Mouse (Mus musculus): ENCODE results near the gene Tmem274. TPM values are rescaled to one million over a fixed set of nuclear protein-coding genes. Genes with fewer than 3 reads are reported as not detected.

Tmem274 gene
- polyA plus RNA-seq, 1 experiment, result not detected

GRCm38 (mm10) chr4:149521258-149521657, 44.1 kb downstream of the Tmem274 start:
- DNase-seq (ENCODE audit: extremely low spot score in 1 of 2, low spot score in 1 of 2), result no peak

- DNase-seq (ENCODE audit: extremely low spot score in 1 of 2, low spot score in 1 of 2), result no peak
Observed at GRCm38 (mm10) chr4:149523961-149524360, 46.8 kb downstream of the Tmem274 start.

- no peak for DNase-seq (ENCODE audit: extremely low spot score in 1 of 2, low spot score in 1 of 2)
Observed at GRCm38 (mm10) chr4:149525170-149525569, 48.0 kb downstream of the Tmem274 start.

GRCm38 (mm10) chr4:149525811-149526210, 48.6 kb downstream of the Tmem274 start:
- no peak for DNase-seq (ENCODE audit: extremely low spot score in 1 of 2, low spot score in 1 of 2)

GRCm38 (mm10) chr4:149526330-149526729, 49.2 kb downstream of the Tmem274 start:
- DNase-seq (ENCODE audit: extremely low spot score in 1 of 2, low spot score in 1 of 2), result no peak

- no peak for DNase-seq (ENCODE audit: extremely low spot score in 1 of 2, low spot score in 1 of 2)
Observed at GRCm38 (mm10) chr4:149527621-149528354, 50.6 kb downstream of the Tmem274 start.

- no peak for DNase-seq (ENCODE audit: extremely low spot score in 1 of 2, low spot score in 1 of 2)
Observed at GRCm38 (mm10) chr4:149529691-149530090, 52.5 kb downstream of the Tmem274 start.

Other genes with a start within 250 kb of the Tmem274 start
- 150 and 188 TPM in 2 replicates for gene Kif1b, start 169.7 kb upstream of the Tmem274 start, polyA plus RNA-seq (2012; rRNA removed)
- 95.4 and 101 TPM in 2 replicates for gene Ube4b, start 50.6 kb upstream of the Tmem274 start, polyA plus RNA-seq (2012; rRNA removed)
- gene Rbp7, start 22.4 kb upstream of the Tmem274 start, polyA plus RNA-seq (2012; rRNA removed), result 0.67 and 0.82 TPM in 2 replicates
- 8.1 and 8.4 TPM in 2 replicates for gene Nmnat1, start 7.8 kb downstream of the Tmem274 start, polyA plus RNA-seq (2012; rRNA removed)
- 16.0 and 16.7 TPM in 2 replicates for gene Lzic, start 7.9 kb downstream of the Tmem274 start, polyA plus RNA-seq (2012; rRNA removed)
- 44.8 TPM in 2 replicates for gene Ctnnbip1, start 40.9 kb downstream of the Tmem274 start, polyA plus RNA-seq (2012; rRNA removed)
- gene Clstn1, start 109.1 kb downstream of the Tmem274 start, polyA plus RNA-seq (2012; rRNA removed), result 310 and 338 TPM in 2 replicates
- 13.5 and 15.2 TPM in 2 replicates for gene Pik3cd, start 225.2 kb downstream of the Tmem274 start, polyA plus RNA-seq (2012; rRNA removed)

Data from frontal cortex, adult 2 months (tissue).